Mouse (Mus musculus) 3T3-L1 (cell line): ENCODE results near the gene Pnisr.

Experiments used
- DNase-seq: peaks from one replicate; pipeline ENCODE4 v3.0.0-alpha.2; 2015; ENCODE audit warnings: low read depth, low spot score

The Pnisr gene

GRCm38 (mm10) chr4:21847481-21848286 is at the start of gene Pnisr:
Pnisr (plus strand) TSS chr4:21847583.
- DNase-seq: peak; percentile 99

- DNase-seq: no peak
Observed at GRCm38 (mm10) chr4:21801013-21801412, 46.4 kb upstream of the Pnisr start.

- no peak for DNase-seq
Observed at GRCm38 (mm10) chr4:21801620-21802019, 45.8 kb upstream of the Pnisr start.

GRCm38 (mm10) chr4:21807204-21807603 is 40.2 kb upstream of the Pnisr start:
- DNase-seq: no peak

GRCm38 (mm10) chr4:21810608-21811007 is 36.8 kb upstream of the Pnisr start:
- no peak for DNase-seq

GRCm38 (mm10) chr4:21812635-21813034 is 34.7 kb upstream of the Pnisr start:
- DNase-seq: no peak

- DNase-seq: peak; percentile 75
Observed at GRCm38 (mm10) chr4:21814029-21814428, 33.4 kb upstream of the Pnisr start.

GRCm38 (mm10) chr4:21826616-21827015 is 20.8 kb upstream of the Pnisr start:
- DNase-seq: no peak

GRCm38 (mm10) chr4:21832844-21833243 is 14.5 kb upstream of the Pnisr start:
- DNase-seq: no peak

GRCm38 (mm10) chr4:21848287-21848630 is 876 bp downstream of the Pnisr start:
- DNase-seq: peak; percentile 92

GRCm38 (mm10) chr4:21857481-21857880 is 10.1 kb downstream of the Pnisr start:
- no peak for DNase-seq

GRCm38 (mm10) chr4:21865226-21865625 is 17.8 kb downstream of the Pnisr start:
- no peak for DNase-seq

- peak; percentile 34 for DNase-seq
Observed at GRCm38 (mm10) chr4:21878776-21879175, 31.4 kb downstream of the Pnisr start.

GRCm38 (mm10) chr4:21879565-21880220 is 32.3 kb downstream of the Pnisr start, which contains the start of gene Coq3:
Coq3 (plus strand) TSS chr4:21879673.
- peak; percentile 86 for DNase-seq

- no peak for DNase-seq
Observed at GRCm38 (mm10) chr4:21882806-21883205, 35.4 kb downstream of the Pnisr start.

- DNase-seq: no peak
Observed at GRCm38 (mm10) chr4:21885831-21886230, 38.4 kb downstream of the Pnisr start.
